ENCODE assay signal across 29 mouse cellular contexts in the genomic region with DNA sequence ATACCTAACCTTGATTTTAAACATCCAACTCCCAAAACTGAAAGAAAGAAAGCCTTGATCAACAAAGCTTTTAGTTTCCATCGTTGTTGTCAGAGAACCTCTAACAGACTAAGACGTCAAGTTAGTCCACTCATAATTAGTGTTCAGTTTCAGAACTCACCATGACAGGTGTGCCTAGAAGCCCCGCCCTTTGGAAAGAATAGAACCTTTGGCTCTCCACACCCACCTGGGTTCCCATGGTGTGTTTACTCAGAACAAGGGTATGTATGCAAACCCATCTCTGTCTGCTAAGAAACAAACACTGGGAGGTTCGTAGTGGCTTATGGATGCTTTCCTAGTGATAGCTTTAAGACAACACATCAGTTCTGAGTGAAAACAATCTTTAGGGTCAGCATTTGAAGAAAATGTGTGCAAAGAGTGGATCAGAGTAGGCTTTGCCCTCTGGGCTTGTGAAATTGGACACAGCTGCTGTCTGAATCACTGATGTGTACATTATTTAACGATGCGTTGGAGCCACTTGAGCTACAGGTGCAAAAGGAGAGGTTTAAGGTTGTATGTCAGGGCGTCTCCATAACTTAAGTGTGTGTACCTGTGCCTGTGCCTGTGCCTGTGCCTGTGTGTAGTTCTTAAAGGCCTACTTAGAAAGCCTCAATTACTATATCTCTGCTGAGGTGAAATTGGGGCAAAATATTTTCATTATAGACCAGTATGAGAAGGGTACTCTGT. TPM values are rescaled to one million over a fixed set of nuclear protein-coding genes. Genes with fewer than 3 reads are reported as not detected.
DNase-seq lines count a peak whose midpoint lies in the region; ATAC-seq and TF ChIP-seq lines count a peak whose summit lies in the region.
"Had no signal": no experiment of that assay in that cellular context is flagged by ENCODE, and none has a peak within 500 bp of the region (broad histone marks: within the 10 kb centered on the region; RNA-seq: fewer than 3 reads in every experiment).

No protein-coding gene starts in this region.

- H3K36me3 ChIP-seq in C2C12 (ENCODE audit: control insufficient read depth, insufficient read depth) = no peaks in the 10 kb centered on the region
- no peaks in the 10 kb centered on the region for H3K36me3 ChIP-seq in intestine, embryonic 15.5 days
- H3K36me3 ChIP-seq in intestine, postnatal 0 days (ENCODE audit: control insufficient read depth, insufficient read depth) = no peaks in the 10 kb centered on the region
- H3K36me3 ChIP-seq in heart, embryonic 10.5 days = no peaks in the 10 kb centered on the region
- H3K36me3 ChIP-seq: embryonic facial prominence, embryonic 12.5 days; embryonic facial prominence, embryonic 15.5 days; forebrain, embryonic 10.5 days; forebrain, embryonic 12.5 days; G1E had no signal

- no peaks in the 10 kb centered on the region for H3K9me3 ChIP-seq in intestine, embryonic 15.5 days
- no peaks in the 10 kb centered on the region for H3K9me3 ChIP-seq in intestine, postnatal 0 days (ENCODE audit: control insufficient read depth)
- H3K9me3 ChIP-seq in heart, embryonic 10.5 days = no peaks in the 10 kb centered on the region
- H3K9me3 ChIP-seq: embryonic facial prominence, embryonic 12.5 days; embryonic facial prominence, embryonic 15.5 days; forebrain, embryonic 10.5 days; forebrain, embryonic 12.5 days had no signal

- H3K4me2 ChIP-seq in intestine, embryonic 15.5 days (replicated peaks) = no peak overlapping the region
- H3K4me2 ChIP-seq in intestine, postnatal 0 days (replicated peaks; ENCODE audit: low read depth) = no peak overlapping the region
- H3K4me2 ChIP-seq: embryonic facial prominence, embryonic 12.5 days; embryonic facial prominence, embryonic 15.5 days; forebrain, embryonic 12.5 days had no signal

- H3K9ac ChIP-seq in intestine, embryonic 15.5 days = no peak overlapping the region
- H3K9ac ChIP-seq in intestine, postnatal 0 days (ENCODE audit: low read depth, low read length) = no peak overlapping the region
- H3K9ac ChIP-seq: embryonic facial prominence, embryonic 12.5 days; embryonic facial prominence, embryonic 15.5 days; forebrain, embryonic 12.5 days had no signal

- H3K27ac ChIP-seq in intestine, embryonic 15.5 days = no peak overlapping the region
- H3K27ac ChIP-seq in intestine, postnatal 0 days (ENCODE audit: low read depth, low read length) = no peak overlapping the region
- no peak overlapping the region for H3K27ac ChIP-seq in heart, embryonic 10.5 days
- H3K27ac ChIP-seq: embryonic facial prominence, embryonic 12.5 days; embryonic facial prominence, embryonic 15.5 days; forebrain, embryonic 10.5 days; forebrain, embryonic 12.5 days had no signal

- no peak overlapping the region for H3K4me3 ChIP-seq in C2C12 (ENCODE audit: insufficient read depth, poor library complexity, severe bottlenecking)
- no peak overlapping the region for H3K4me3 ChIP-seq in intestine, embryonic 15.5 days (replicated peaks)
- no peak overlapping the region for H3K4me3 ChIP-seq in intestine, postnatal 0 days (ENCODE audit: low read depth, low read length)
- no peak overlapping the region for H3K4me3 ChIP-seq in heart, embryonic 10.5 days
- H3K4me3 ChIP-seq: embryonic facial prominence, embryonic 12.5 days; embryonic facial prominence, embryonic 15.5 days; erythroblast, embryonic 14.5 days; forebrain, embryonic 10.5 days; forebrain, embryonic 12.5 days had no signal

- no peaks in the 10 kb centered on the region for H3K79me2 ChIP-seq in C2C12 (ENCODE audit: control insufficient read depth, insufficient read depth)

- 74% methylated on average over 7 of the region's 7 CpGs for WGBS in intestine, embryonic 15.5 days
- whole genome bisulfite sequencing in intestine, postnatal 0 days = 49% methylated on average over 7 of the region's 7 CpGs
- WGBS in heart, embryonic 10.5 days = 84% methylated on average over 7 of the region's 7 CpGs

- DNase-seq in heart, adult 11 months = peak; percentile 60
- no peak for DNase-seq in heart, adult 18-20 months
- no peak for DNase-seq in adrenal gland, postnatal 4 days (ENCODE audit: low spot score in 2 of 2)
- no peak for DNase-seq in heart, embryonic 10.5 days (ENCODE audit: low spot score)
- DNase-seq: adrenal gland, adult 8-10 months; adrenal gland, postnatal 14 days; adrenal gland, postnatal 36 days; cerebellum, adult 11 months; cerebellum, adult 18-20 months; cerebellum, adult 8-10 months; cerebellum, adult 9-11 months; cerebellum, postnatal 14 days; cerebellum, postnatal 36 days; embryo, embryonic 11 days had no signal

- ATAC-seq in intestine, embryonic 15.5 days = peak; percentile 77
- ATAC-seq in intestine, postnatal 0 days = peak; percentile 72
- ATAC-seq: activated CD4-positive, CD25-positive, alpha-beta regulatory T cell, adult 4 months; CD4-positive, CD25-positive, alpha-beta regulatory T cell, adult 4 months; forebrain, embryonic 14.5 days; forebrain, embryonic 16.5 days; Patski had no signal

- TF ChIP-seq CTCF in C2C12 (IDR thresholded peaks at IDR 0.05; ENCODE audit: control insufficient read depth, insufficient read depth, insufficient read length) = no peak
- TF ChIP-seq CTCF in intestine, postnatal 0 days (IDR thresholded peaks at IDR 0.05; ENCODE audit: low read depth) = no peak

- no peak overlapping the region for H3ac ChIP-seq in C2C12 (ENCODE audit: control insufficient read depth, insufficient read length, low read depth)

- peaks cover 3% of the 10 kb centered on the region; the same call in 1 of the 2 replicates for H3K4me1 ChIP-seq in intestine, embryonic 15.5 days (replicated peaks)
- H3K4me1 ChIP-seq in intestine, postnatal 0 days (replicated peaks; ENCODE audit: control insufficient read depth, insufficient read depth, low read length) = no peaks in the 10 kb centered on the region
- peaks cover 15% of the 10 kb centered on the region for H3K4me1 ChIP-seq in heart, embryonic 10.5 days
- H3K4me1 ChIP-seq: embryonic facial prominence, embryonic 12.5 days; embryonic facial prominence, embryonic 15.5 days; forebrain, embryonic 12.5 days had no signal

- no peaks in the 10 kb centered on the region for H3K27me3 ChIP-seq in C2C12 (ENCODE audit: control insufficient read depth, insufficient read depth, insufficient read length)
- no peaks in the 10 kb centered on the region for H3K27me3 ChIP-seq in intestine, embryonic 15.5 days (replicated peaks)
- H3K27me3 ChIP-seq in intestine, postnatal 0 days (replicated peaks; ENCODE audit: control insufficient read depth, insufficient read depth, low read length) = no peaks in the 10 kb centered on the region
- H3K27me3 ChIP-seq in heart, embryonic 10.5 days (ENCODE audit: insufficient read depth, poor library complexity, severe bottlenecking) = peaks cover 16% of the 10 kb centered on the region
- H3K27me3 ChIP-seq: CH12.LX; embryonic facial prominence, embryonic 12.5 days; embryonic facial prominence, embryonic 15.5 days; forebrain, embryonic 12.5 days; Patski had no signal

- no peaks in the 10 kb centered on the region for H3K79me3 ChIP-seq in C2C12 (ENCODE audit: low read depth)

TF ChIP-seq in C2C12, 6 proteins besides CTCF, POLR2A, EP300 and RAD21:
- TF ChIP-seq MAX (IDR thresholded peaks at IDR 0.05) (no peak), CEBPB (IDR thresholded peaks at IDR 0.05; ENCODE audit: low read depth) (no peak), MYOG (IDR thresholded peaks at IDR 0.05; ENCODE audit: control insufficient read depth, extremely low read depth, insufficient read length) (no peak), MYOD1 (IDR thresholded peaks at IDR 0.05; ENCODE audit: control insufficient read depth, insufficient read length, low read depth) (peak; percentile 1), USF1 (IDR thresholded peaks at IDR 0.05; ENCODE audit: low read depth) (no peak), FOSL1 (IDR thresholded peaks at IDR 0.05; ENCODE audit: insufficient read depth, low read length, poor library complexity, severe bottlenecking) (no peak)

RNA-seq across cellular contexts. Expression of gene Myo10, which starts 48.3 kb away (rescaled TPM):
- total RNA-seq in heart, adult 18-20 months (2021) = 10 to 100 TPM; 56.9 to 65.1 TPM
- polyA plus RNA-seq in C2C12 (2012; fragmentation: generic; extraction: Trizol) = 89.8 TPM
- 23.9 and 25.3 TPM in 2 replicates for polyA plus RNA-seq in intestine, embryonic 15.5 days (2015; fragmentation: Nextera tagmentation; extraction: Ambion mirVana)
- 9.5 and 11.8 TPM in 2 replicates for polyA plus RNA-seq in intestine, postnatal 0 days (2015; fragmentation: Nextera tagmentation; extraction: Ambion mirVana)
- 10 to 100 TPM; 87.7 to 91.2 TPM for total RNA-seq in adrenal gland, postnatal 4 days (2021)
- polyA plus RNA-seq in heart, embryonic 10.5 days (2016; fragmentation: Nextera tagmentation; extraction: Ambion mirVana) = 14.4 and 21.0 TPM in 2 replicates
- polyA plus RNA-seq: G1E had no signal
